Mouse (Mus musculus): ENCODE data around the gene Emb.

Gene Emb

GRCm38 (mm10) chr13:117225561-117225960 lies 17.2 kb downstream of the Emb start:
- no peak for TF ChIP-seq CTCF (conservative IDR thresholded peaks at IDR 0.05; ENCODE audit: low read length)
- no peak for TF ChIP-seq POU5F1 (IDR thresholded peaks at IDR 0.05; ENCODE audit: borderline replicate concordance, low read length)
- no peak for TF ChIP-seq NANOG (IDR thresholded peaks at IDR 0.05; ENCODE audit: borderline replicate concordance, low read length)
- no peak overlapping the region for H3K4me3 ChIP-seq (replicated peaks; ENCODE audit: low read length)
- H3K9me3 ChIP-seq (ENCODE audit: low read length): no peaks in the 10 kb centered on the region
- H3K4me1 ChIP-seq (replicated peaks; ENCODE audit: low read depth, low read length): peaks cover 50% of the 10 kb centered on the region
- peaks cover 31% of the 10 kb centered on the region for H3K36me3 ChIP-seq (ENCODE audit: insufficient read depth, low read length)
- H3K27me3 ChIP-seq (ENCODE audit: insufficient read depth, low read length): no peaks in the 10 kb centered on the region

DNA sequence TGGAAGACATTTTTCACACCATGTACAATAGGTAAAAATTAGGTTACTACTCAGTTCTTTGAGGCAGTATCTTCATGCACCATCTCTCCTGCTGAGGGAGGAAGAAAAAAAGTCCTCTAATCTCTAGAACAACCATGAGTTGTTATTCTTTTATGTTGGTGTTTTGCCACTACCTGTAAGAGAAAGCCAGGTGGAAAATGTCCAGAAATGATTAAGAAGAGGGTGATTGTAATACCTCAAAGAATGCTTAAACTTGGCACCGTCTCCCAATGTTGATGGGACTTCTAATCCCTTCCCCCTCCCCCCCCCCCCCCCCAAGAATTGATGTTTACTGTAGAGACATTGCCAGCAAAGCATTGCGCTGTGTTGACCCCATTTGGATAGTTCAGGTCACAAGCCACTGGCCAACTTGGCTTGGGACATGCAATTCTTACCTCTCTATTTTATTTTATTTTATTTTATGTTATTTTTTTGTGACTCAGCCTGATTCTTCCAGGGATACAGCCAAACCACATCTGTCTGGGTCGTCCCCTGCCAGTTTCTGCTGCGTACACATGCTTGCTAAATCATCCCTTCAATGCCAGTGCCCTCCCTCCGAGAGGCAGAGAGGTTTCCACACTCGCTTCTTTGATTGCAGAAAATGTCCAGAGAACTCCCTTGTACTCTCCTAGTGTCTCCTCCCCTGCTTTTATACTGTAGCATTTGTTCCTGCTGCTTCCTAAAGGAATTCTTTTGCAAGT lies 22.2 kb downstream of the Emb start:
- H3K4me3 ChIP-seq (replicated peaks; ENCODE audit: low read length): no peak overlapping the region
- no peaks in the 10 kb centered on the region for H3K27me3 ChIP-seq (ENCODE audit: insufficient read depth, low read length)
- no peak for TF ChIP-seq NANOG (IDR thresholded peaks at IDR 0.05; ENCODE audit: borderline replicate concordance, low read length)
- TF ChIP-seq POU5F1 (IDR thresholded peaks at IDR 0.05; ENCODE audit: borderline replicate concordance, low read length): no peak
- no peak for TF ChIP-seq CTCF (conservative IDR thresholded peaks at IDR 0.05; ENCODE audit: low read length)

DNA sequence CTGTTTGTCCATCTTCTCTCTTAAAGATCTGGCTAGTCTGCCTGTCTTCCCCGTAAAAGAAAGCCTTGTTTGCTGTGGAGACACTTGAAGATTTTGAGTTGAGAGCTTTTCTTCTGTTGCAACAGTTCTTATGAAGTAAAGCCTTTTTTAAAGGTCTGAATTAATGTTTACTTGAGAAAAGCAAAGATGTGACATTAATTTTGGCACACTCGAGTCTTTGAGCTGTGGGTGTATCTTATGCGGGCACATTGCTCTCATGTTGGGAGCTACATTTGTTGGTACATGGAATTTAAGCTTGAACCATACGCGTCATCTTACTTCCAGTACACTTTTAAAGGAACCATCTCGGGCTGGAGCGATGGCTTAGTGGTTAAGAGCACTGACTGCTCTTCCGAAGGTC lies 25.5 kb downstream of the Emb start:
- no peaks in the 10 kb centered on the region for H3K27me3 ChIP-seq (ENCODE audit: insufficient read depth, low read length)
- TF ChIP-seq NANOG (IDR thresholded peaks at IDR 0.05; ENCODE audit: borderline replicate concordance, low read length) (no peak), POU5F1 (IDR thresholded peaks at IDR 0.05; ENCODE audit: borderline replicate concordance, low read length) (no peak), CTCF (conservative IDR thresholded peaks at IDR 0.05; ENCODE audit: low read length) (no peak)
- H3K4me3 ChIP-seq (replicated peaks; ENCODE audit: low read length): no peak overlapping the region
- no peaks in the 10 kb centered on the region for H3K9me3 ChIP-seq (ENCODE audit: low read length)
- peaks cover 63% of the 10 kb centered on the region for H3K4me1 ChIP-seq (replicated peaks; ENCODE audit: low read depth, low read length)
- peaks cover 84% of the 10 kb centered on the region for H3K36me3 ChIP-seq (ENCODE audit: insufficient read depth, low read length)

More for the DNA sequence above, 22.2 kb downstream of the Emb start:
- H3K36me3 ChIP-seq (ENCODE audit: insufficient read depth, low read length): peaks cover 66% of the 10 kb centered on the region
- H3K9me3 ChIP-seq (ENCODE audit: low read length): no peaks in the 10 kb centered on the region
- peaks cover 45% of the 10 kb centered on the region for H3K4me1 ChIP-seq (replicated peaks; ENCODE audit: low read depth, low read length)

- TF ChIP-seq CTCF (conservative IDR thresholded peaks at IDR 0.05; ENCODE audit: low read length) (no peak), POU5F1 (IDR thresholded peaks at IDR 0.05; ENCODE audit: borderline replicate concordance, low read length) (no peak), NANOG (IDR thresholded peaks at IDR 0.05; ENCODE audit: borderline replicate concordance, low read length) (no peak)
- Histone ChIP-seq H3K27me3 (ENCODE audit: insufficient read depth, low read length) (no peaks in the 10 kb centered on the region), H3K4me3 (replicated peaks; ENCODE audit: low read length) (no peak overlapping the region), H3K4me1 (replicated peaks; ENCODE audit: low read depth, low read length) (peaks cover 65% of the 10 kb centered on the region), H3K9me3 (ENCODE audit: low read length) (no peaks in the 10 kb centered on the region), H3K36me3 (ENCODE audit: insufficient read depth, low read length) (peaks cover 82% of the 10 kb centered on the region)
Observed at GRCm38 (mm10) chr13:117234486-117234885, 26.1 kb downstream of the Emb start.

DNA sequence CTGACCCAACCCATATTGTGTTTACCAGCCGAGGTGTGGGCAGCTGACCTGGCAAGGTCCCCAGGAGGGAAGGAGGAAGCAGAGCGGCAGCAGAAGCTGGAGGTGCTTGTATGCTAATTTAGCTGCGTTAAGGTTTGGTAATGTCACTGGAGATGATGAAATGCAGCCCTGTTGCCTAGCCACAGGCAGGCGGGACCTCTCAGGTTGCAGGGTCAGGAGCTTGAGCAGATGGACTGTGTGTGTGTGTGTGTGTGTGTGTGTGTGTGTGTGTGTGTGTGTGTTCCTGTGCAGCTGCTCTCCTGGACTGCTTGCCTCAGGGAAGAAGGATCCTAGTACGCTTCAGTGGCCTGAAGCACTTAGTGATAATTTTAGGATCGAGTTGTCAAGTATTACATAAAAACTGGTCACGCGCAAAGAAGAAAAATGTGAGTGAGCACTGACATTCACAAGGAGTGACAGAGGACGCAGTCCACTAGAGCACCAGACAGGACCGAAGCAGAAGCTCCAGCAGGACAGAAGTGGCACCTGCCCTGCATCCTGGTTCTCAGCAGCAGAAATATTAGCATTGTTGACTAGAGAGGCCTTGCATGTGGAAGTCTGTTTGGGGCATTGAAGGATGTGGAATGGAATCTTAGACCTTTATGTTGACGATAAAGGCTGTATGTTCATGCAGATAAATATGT lies 27.3 kb downstream of the Emb start:
- H3K9me3 ChIP-seq (ENCODE audit: low read length): no peaks in the 10 kb centered on the region
- H3K4me3 ChIP-seq (replicated peaks; ENCODE audit: low read length): no peak overlapping the region
- H3K36me3 ChIP-seq (ENCODE audit: insufficient read depth, low read length): peaks cover 88% of the 10 kb centered on the region
- no peak for TF ChIP-seq POU5F1 (IDR thresholded peaks at IDR 0.05; ENCODE audit: borderline replicate concordance, low read length)
- no peak for TF ChIP-seq CTCF (conservative IDR thresholded peaks at IDR 0.05; ENCODE audit: low read length)
- TF ChIP-seq NANOG (IDR thresholded peaks at IDR 0.05; ENCODE audit: borderline replicate concordance, low read length): no peak
- H3K4me1 ChIP-seq (replicated peaks; ENCODE audit: low read depth, low read length): peaks cover 71% of the 10 kb centered on the region
- H3K27me3 ChIP-seq (ENCODE audit: insufficient read depth, low read length): no peaks in the 10 kb centered on the region

DNA sequence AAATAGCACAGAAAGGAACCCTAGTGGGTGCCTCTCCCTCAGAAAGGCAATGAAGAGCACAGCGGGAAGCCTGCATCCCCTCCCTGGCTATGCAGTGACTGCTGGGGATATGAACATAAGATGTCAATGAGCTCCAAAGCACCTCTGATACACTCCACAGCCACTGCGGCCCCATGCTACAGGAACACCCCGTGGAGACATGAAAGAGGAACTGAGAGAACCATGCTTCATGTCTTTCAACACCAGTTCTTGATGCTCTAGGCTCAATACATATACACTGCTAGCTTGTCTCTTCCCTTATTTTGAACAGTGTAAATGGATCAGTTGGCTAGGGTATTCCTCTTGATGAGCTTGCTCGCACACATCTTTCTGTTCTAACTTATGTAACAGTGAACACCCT lies 28.8 kb downstream of the Emb start:
- Histone ChIP-seq H3K4me1 (replicated peaks; ENCODE audit: low read depth, low read length) (peaks cover 68% of the 10 kb centered on the region), H3K27me3 (ENCODE audit: insufficient read depth, low read length) (no peaks in the 10 kb centered on the region), H3K4me3 (replicated peaks; ENCODE audit: low read length) (no peak overlapping the region), H3K36me3 (ENCODE audit: insufficient read depth, low read length) (peaks cover 83% of the 10 kb centered on the region), H3K9me3 (ENCODE audit: low read length) (no peaks in the 10 kb centered on the region)
- TF ChIP-seq NANOG (IDR thresholded peaks at IDR 0.05; ENCODE audit: borderline replicate concordance, low read length) (no peak), CTCF (conservative IDR thresholded peaks at IDR 0.05; ENCODE audit: low read length) (no peak)

DNA sequence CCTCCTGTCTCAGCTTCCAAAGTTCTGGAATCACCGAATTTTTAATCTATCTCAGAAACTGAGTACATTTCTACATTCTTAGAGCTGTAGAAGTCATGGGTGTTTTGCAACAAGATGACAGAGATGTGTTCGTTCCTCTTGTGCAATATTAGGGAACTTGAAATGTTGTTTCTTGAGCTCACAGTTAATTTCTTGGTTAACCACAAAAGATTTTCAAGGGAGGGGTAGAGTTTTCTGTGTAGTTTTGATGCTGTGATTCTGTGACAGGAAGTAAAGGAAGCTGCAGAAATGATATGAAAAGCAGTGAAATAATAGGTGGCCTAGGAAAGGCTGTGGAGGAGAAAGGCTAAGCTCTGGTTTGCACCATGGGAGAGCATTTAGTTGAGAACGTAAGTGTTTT lies 33.7 kb downstream of the Emb start:
- Histone ChIP-seq H3K9me3 (ENCODE audit: low read length) (no peaks in the 10 kb centered on the region), H3K4me3 (replicated peaks; ENCODE audit: low read length) (no peak overlapping the region), H3K36me3 (ENCODE audit: insufficient read depth, low read length) (peaks cover 67% of the 10 kb centered on the region), H3K27me3 (ENCODE audit: insufficient read depth, low read length) (no peaks in the 10 kb centered on the region), H3K4me1 (replicated peaks; ENCODE audit: low read depth, low read length) (peaks cover 69% of the 10 kb centered on the region)
- TF ChIP-seq NANOG (IDR thresholded peaks at IDR 0.05; ENCODE audit: borderline replicate concordance, low read length): no peak

DNA sequence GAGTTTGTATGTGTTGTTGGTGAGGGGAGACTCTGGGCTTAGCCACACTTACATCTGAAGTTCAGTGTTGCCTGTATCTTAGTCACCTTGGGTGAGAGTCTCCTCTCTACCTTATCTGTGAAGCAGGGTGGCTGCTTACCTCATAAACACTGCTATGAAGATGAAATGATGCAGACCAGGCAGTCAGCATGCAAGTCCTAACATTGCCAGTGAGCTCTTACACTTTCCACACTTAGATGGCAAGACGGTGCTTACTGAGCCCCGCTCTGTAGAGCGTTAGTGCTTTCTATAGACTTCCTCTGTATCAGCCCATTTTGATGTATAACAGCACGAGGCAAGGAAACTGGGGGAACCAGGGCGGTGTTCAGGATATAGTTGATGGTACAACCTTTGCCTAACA lies 34.3 kb downstream of the Emb start:
- Histone ChIP-seq H3K9me3 (ENCODE audit: low read length) (no peaks in the 10 kb centered on the region), H3K4me1 (replicated peaks; ENCODE audit: low read depth, low read length) (peaks cover 64% of the 10 kb centered on the region), H3K4me3 (replicated peaks; ENCODE audit: low read length) (no peak overlapping the region), H3K36me3 (ENCODE audit: insufficient read depth, low read length) (peaks cover 61% of the 10 kb centered on the region), H3K27me3 (ENCODE audit: insufficient read depth, low read length) (no peaks in the 10 kb centered on the region)
- no peak for TF ChIP-seq POU5F1 (IDR thresholded peaks at IDR 0.05; ENCODE audit: borderline replicate concordance, low read length)
- TF ChIP-seq CTCF (conservative IDR thresholded peaks at IDR 0.05; ENCODE audit: low read length): no peak
- TF ChIP-seq NANOG (IDR thresholded peaks at IDR 0.05; ENCODE audit: borderline replicate concordance, low read length): no peak

Measured in E14TG2a.4 (cell line).